Mouse (Mus musculus) splenic B cell, adult 2 months (primary cell): Measurements from ENCODE around the gene Clasrp.
"Not testable (repeated sequence)": the region's sequence is repeated elsewhere in the genome, so short reads cannot be mapped to it uniquely, and the experiment has no call there.

ENCODE experiments used
- DNase-seq: peaks from one replicate; pipeline ENCODE4 v3.0.0-alpha.2; 2011; ENCODE audit warnings: low read depth, low spot score
- H3K27me3 ChIP-seq: 2 replicates; pipeline ENCODE4 v1.6.1; 2012; ENCODE audit warnings: mild to moderate bottlenecking, low read length, moderate library complexity, mixed read lengths; ENCODE audit not compliant: control insufficient read depth, poor library complexity, insufficient read depth, severe bottlenecking
- H3K36me3 ChIP-seq: 2 replicates; pipeline ENCODE4 v1.6.1; 2012; ENCODE audit warnings: mild to moderate bottlenecking, low read length, moderate library complexity, mixed read lengths; ENCODE audit not compliant: control insufficient read depth, poor library complexity, insufficient read depth, severe bottlenecking

Clasrp gene

GRCm38 (mm10) chr7:19623433-19623832, 19.1 kb upstream of the Clasrp start:
- Histone ChIP-seq H3K36me3 (peaks cover 20% of the 10 kb centered on the region), H3K27me3 (no peaks in the 10 kb centered on the region; the same call in 1 of the 2 replicates)
- no peak for DNase-seq

- no peaks in the 10 kb centered on the region; the same call in 1 of the 2 replicates for H3K27me3 ChIP-seq
- no peak for DNase-seq
- peaks cover 25% of the 10 kb centered on the region for H3K36me3 ChIP-seq
Observed at GRCm38 (mm10) chr7:19622241-19622640, 18.0 kb upstream of the Clasrp start.

- no peak for DNase-seq
- Histone ChIP-seq H3K27me3 (no peaks in the 10 kb centered on the region; the same call in 1 of the 2 replicates), H3K36me3 (peaks cover 24% of the 10 kb centered on the region)
Observed at GRCm38 (mm10) chr7:19620811-19621210, 16.5 kb upstream of the Clasrp start.

DNA sequence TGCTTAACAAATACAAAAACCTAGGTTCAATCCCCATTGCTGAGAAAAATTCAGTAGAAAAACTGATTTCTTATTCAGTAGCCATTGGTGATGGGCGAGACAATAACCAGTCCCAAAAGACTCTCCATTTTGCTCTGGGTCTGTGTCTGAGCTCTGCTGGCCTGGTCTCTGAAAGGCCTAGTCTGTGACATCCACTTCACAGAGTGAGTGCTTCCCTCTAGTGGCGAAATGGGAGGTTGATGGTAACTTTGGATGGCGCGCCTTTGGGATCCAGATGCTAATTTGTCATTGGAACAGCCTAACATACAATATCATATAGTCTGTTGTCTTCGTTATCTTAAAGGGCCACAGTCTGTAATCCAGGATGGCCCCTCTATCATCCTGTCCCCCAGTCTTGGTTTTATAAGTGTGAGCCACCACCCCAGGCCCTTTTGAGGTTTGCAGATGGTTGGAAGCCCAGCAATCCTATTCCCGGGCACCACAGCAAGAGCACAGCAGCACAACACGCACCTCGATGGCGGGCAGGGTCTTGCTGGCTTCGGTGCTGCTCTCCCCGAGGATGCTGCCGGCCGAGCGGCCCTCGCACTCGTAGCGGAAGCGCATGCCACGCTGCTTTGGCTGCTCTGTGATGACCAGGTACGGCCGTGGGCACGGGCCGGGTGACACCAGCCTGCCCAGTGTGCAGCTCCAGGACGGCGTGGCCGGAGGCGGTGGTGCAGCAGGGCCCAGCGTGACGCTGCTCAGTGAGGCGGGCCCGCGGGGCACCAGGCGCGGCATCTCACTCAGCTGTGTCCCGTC, 14.9 kb upstream of the Clasrp start:
- H3K36me3 ChIP-seq: peaks cover 23% of the 10 kb centered on the region
- peak; percentile 85 for DNase-seq
- H3K27me3 ChIP-seq: no peaks in the 10 kb centered on the region; the same call in 1 of the 2 replicates

DNA sequence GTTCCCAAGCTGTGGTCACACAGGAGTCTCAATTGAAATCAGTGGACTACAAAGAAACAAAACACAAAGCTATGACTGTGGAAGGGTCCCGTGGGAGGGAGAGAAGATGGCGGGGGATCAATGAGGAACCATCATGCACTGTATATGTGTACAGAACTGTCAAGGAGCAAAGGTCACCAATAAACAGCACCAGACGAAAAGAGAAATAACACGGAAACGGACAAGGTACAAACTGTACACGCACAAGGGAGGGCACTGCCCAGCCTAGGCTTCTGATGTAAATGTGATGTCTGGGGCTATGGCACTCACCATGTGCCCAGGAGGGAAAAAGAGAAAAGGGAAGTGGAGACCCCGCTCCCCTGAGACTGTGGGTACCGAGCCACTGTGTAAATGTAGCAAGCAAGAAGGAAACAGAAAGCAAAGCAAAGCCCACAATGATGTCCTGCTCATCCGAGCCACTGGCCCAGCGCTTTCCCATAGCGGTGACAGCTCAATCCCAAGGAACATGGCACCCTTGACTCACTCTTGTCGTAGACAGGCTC, 10.8 kb upstream of the Clasrp start:
- no peaks in the 10 kb centered on the region for H3K27me3 ChIP-seq
- H3K36me3 ChIP-seq: peaks cover 36% of the 10 kb centered on the region
- peak; percentile 82 for DNase-seq

DNA sequence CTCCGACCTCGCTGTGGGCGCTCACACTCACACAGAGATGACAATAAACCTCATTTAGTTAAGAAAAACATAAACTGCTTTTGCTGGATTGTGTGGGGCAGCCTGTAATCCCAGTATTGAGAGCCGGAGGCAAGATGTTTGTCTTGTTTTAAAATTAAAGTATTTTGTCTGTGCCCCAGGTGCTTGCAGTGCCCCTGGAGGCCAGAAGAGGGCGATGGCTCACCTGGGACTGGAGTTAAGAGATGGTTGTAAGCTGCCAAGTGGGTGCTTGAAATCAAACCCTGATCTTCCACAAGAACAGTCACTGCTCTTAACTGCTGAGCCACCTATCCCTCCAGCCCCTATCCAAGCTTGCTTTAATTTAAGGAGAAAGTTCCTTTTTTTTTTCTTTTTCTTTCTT, 6.7 kb upstream of the Clasrp start:
- Histone ChIP-seq H3K27me3 (no peaks in the 10 kb centered on the region), H3K36me3 (peaks cover 36% of the 10 kb centered on the region)
- DNase-seq: no peak

- DNase-seq: no peak
- H3K36me3 ChIP-seq: peaks cover 32% of the 10 kb centered on the region
- H3K27me3 ChIP-seq: no peaks in the 10 kb centered on the region
Observed at GRCm38 (mm10) chr7:19609641-19610332, 5.5 kb upstream of the Clasrp start.

GRCm38 (mm10) chr7:19607291-19607690, 3.0 kb upstream of the Clasrp start:
- no peak for DNase-seq
- H3K36me3 ChIP-seq: peaks cover 22% of the 10 kb centered on the region

DNA sequence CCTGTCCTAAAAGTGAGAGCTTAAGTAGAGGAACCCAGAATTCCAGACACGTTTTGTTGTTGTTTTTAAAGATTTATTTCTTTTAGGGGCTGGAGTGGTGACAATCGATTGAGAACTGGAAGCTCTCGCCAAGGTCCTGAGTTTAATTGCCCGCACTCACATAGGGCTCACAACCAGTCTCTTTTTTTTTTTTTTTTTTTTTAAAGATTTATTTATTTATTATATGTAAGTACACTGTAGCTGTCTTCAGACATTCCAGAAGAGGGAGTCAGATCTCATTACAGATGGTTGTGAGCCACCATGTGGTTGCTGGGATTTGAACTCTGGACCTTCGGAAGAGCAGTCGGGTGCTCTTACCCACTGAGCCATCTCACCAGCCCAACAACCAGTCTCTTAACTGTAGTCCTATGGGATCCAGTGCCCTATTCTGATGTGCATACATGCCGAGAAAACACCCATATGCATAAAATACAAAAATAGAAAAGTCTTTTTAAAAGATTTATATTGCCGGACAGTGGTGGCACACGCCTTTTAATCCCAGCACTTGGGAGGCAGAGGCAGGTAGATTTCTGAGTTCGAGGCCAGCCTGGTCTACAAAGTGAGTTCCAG, 424 bp upstream of the Clasrp start:
- DNase-seq, H3K27me3 ChIP-seq: not testable (repeated sequence)
- H3K36me3 ChIP-seq: peaks cover 12% of the 10 kb centered on the region

More at GRCm38 (mm10) chr7:19607291-19607690, 3.0 kb upstream of the Clasrp start:
- H3K27me3 ChIP-seq: no peaks in the 10 kb centered on the region

GRCm38 (mm10) chr7:19603055-19603454, 1.2 kb downstream of the Clasrp start:
- Histone ChIP-seq H3K27me3 (no peaks in the 10 kb centered on the region), H3K36me3 (peaks cover 4% of the 10 kb centered on the region)
- no peak for DNase-seq

GRCm38 (mm10) chr7:19600562-19600961, 3.7 kb downstream of the Clasrp start:
- no peak for DNase-seq
- peaks cover 6% of the 10 kb centered on the region for H3K36me3 ChIP-seq
- no peaks in the 10 kb centered on the region for H3K27me3 ChIP-seq

DNA sequence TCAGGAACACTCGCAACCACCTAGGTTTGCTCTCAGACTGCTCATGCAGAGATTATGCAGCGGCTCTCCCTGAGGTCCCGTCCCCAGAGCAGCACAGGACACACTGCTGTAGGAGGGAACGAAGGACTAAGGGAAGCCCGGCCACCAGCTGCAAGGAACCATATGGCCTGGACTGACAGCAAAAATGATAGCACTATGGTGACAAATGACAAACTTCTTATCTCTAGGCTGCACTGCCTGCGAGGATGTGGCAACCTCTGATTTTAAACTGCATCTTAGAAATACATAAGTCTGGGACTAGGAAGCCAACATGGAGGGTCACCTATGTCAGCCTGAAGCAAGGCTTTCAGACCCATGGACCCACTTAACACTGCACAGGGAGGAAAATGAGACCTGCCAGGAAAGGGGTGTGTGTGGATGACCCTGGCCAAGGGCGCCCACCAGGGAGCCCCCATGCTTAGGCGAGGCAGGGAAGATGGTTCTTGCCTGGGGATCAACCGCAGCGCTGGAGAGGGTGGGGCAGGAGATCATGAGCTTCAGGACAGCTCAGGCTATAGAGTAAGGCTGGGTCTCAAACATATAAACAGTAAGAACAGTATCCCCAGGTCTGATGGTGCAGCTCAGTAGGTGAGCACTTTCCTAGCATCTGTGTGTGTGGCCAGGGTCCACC, 11.1 kb downstream of the Clasrp start:
- H3K36me3 ChIP-seq: peaks cover 5% of the 10 kb centered on the region; the same call in 1 of the 2 replicates

GRCm38 (mm10) chr7:19589917-19590316, 14.4 kb downstream of the Clasrp start:
- Histone ChIP-seq H3K36me3 (peaks cover 5% of the 10 kb centered on the region; the same call in 1 of the 2 replicates), H3K27me3 (no peaks in the 10 kb centered on the region)
- peak; percentile 91 for DNase-seq

More for the DNA sequence above, 11.1 kb downstream of the Clasrp start:
- H3K27me3 ChIP-seq: no peaks in the 10 kb centered on the region
- no peak for DNase-seq

GRCm38 (mm10) chr7:19589207-19589606, 15.1 kb downstream of the Clasrp start:
- DNase-seq: peak; percentile 78
- Histone ChIP-seq H3K36me3 (peaks cover 9% of the 10 kb centered on the region; the same call in 1 of the 2 replicates), H3K27me3 (no peaks in the 10 kb centered on the region)
